Mouse (Mus musculus) bone marrow, adult 2 months (tissue): ENCODE results near the gene Pde7b.

Source experiments
- CTCF ChIP-seq: fragments of 200-500 bp; IDR thresholded peaks from 2 replicates; pipeline ENCODE4 v1.5.1; 2011; ENCODE audit warnings: low read length, control low read depth; ENCODE audit not compliant: control insufficient read depth, insufficient read depth
- POLR2A ChIP-seq: fragments of 200-500 bp; IDR thresholded peaks from 2 replicates; pipeline ENCODE4 v1.6.1; 2011; ENCODE audit warnings: low read depth, mild to moderate bottlenecking, control low read depth, low read length, borderline replicate concordance; ENCODE audit not compliant: control insufficient read depth

DNA sequence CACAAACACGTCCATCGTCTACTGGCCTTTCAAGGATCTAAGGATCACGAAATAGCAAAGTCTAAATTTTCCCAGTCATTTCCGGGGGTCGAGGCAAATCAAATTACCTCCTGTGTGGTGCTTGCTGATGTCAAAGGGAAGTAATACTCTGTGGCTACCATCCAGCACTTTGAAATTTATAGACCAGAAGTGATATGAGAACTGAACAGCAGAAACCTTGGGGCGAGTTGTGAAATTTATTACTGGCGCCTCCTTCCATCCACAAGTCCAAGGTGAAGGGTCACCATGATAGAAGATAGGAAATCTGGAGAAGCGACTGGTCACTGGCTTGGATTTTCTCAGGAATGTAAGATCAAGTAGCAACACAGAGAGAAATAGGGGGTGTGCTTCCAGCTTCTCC lies 246.4 kb downstream of the Pde7b start:
- TF ChIP-seq POLR2A (no peak), CTCF (no peak)
